Mouse (Mus musculus) adrenal gland, postnatal 25 days (tissue): ENCODE data around the gene Ankib1. TPM values are rescaled to one million over a fixed set of nuclear protein-coding genes. Genes with fewer than 3 reads are reported as not detected.

ENCODE experiments used
- DNase-seq: peaks from one replicate; pipeline ENCODE4 v3.0.0; 2021; ENCODE audit warnings: mixed read lengths
- microRNA-seq, 2 experiments: library from miRNA; unstranded; fragments of <30 nt; microRNA quantifications; one replicate each; pipeline ENCODE4 v1.2.0; 2021
- total RNA-seq: library from RNA; stranded (reverse); gene quantifications from 2 replicates; pipeline ENCODE4 v1.2.3, GENCODE M21; 2021

Ankib1 gene
- total RNA-seq, 1 experiment from 2014 or later = 77.2 TPM

DNA sequence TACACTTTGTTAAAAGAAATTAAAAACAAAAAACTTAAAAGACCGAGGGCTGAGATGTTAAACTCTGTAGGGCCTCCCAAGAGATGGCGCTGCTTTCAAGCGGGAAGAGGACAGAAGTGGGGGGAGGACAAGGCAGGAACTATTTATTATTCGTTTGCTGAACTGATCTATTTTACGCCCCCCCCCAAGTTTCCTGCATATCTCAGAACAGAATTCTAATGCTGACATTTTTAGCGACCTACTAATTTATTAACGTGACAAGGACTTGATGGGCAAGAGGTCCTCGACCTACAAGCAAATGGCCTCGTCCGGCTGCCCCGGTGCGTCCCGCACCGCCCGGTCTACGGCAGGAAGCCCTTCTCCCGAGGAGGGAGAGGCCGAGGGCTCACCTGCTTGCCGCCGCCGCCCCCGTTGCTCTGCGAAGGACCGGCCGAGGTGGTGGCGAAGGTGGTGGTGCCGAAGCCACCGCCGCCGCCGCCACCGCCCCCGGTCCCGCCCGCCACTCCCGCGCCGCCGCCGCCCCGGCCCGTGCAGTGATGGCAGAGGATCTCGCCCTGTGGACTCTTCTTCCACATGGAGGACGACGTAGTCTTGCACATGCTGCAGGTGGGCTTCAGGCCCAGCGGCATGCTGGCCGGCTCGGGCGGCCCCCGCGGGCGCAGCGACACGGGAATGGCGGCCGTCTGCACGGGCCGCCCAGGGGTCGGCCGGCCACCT is 155.6 kb downstream of the Ankib1 start:
- DNase-seq = peak; percentile 63

DNA sequence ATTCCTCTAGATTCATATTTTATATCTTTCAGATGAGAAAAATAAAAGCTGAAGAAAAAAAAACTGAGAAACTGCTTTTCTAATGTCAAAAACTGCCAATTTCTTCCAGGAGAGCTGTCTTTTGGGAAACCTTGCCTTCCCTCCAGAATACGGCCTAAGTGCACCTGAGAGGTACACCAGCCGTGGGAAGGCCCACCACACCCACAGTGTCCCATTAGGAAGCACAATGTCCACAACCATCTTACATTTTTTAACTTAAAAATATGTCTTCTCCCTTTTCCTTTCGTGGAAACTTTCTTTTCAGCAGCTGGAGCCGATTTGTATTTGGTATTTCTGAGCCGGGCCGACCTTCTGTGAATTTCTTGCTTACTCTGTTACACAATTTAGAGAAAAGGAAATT is 156.2 kb downstream of the Ankib1 start:
- no peak for DNase-seq

DNA sequence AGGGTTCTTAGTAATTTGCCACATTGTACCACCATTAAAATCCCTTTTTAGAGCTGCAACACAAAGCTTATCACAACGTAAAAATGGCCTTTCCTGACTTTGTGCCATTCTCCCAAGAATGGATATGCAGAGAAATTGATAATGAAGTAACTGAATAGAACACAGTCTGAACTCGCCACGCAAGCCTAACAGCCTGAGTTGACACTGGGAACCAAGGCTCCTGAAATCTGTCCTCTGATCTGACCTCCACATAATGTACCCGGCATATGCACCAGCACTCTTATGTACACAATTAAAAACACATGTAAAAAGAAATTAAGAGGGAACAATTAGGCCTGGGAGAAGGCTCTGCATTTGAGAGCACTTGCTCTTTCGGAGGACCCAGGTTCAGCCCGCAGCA is 157.4 kb downstream of the Ankib1 start:
- no peak for DNase-seq

DNA sequence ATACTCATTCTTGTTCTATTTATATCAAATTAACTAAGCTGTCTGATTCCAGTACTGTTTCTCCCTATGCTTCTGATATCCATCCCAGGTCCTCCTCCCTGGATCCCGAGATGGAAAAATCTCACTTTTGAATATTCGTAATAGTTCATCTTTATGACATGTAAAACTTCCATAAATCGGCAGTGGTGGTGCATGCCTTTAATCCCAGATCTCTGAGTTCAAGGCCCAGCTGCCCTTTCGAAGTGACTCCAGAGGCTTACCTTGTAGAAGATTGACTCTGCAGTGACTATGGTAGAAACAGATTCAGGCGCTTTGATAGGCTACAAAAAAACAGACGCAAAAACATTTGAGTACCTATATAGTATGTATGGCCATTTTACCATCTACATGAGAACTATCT is 158.1 kb downstream of the Ankib1 start:
- no peak for DNase-seq

Small RNA genes lying within 50 kb of the gene (microRNA-seq; reads per million reads assigned to microRNA genes)
- gene Gm22926 = 0 reads per million in 2 experiments
- gene Gm26238 = 0 reads per million in 2 experiments

Other genes with a start within 250 kb of the Ankib1 start
- 3.9 and 4.4 TPM in 2 replicates for gene 1700109H08Rik, start 231.4 kb downstream of the Ankib1 start, total RNA-seq
- gene Pex1, start 206.9 kb downstream of the Ankib1 start, total RNA-seq = 55.4 and 68.8 TPM in 2 replicates
- 8.3 and 14.9 TPM in 2 replicates for gene Rbm48, start 206.3 kb downstream of the Ankib1 start, total RNA-seq
- not detected in 2 replicates for gene Tmbim7, start 151.7 kb downstream of the Ankib1 start, total RNA-seq
- 135 and 166 TPM in 2 replicates for gene Gatad1, start 145.7 kb downstream of the Ankib1 start, total RNA-seq
- 56.9 and 61.0 TPM in 2 replicates for gene Krit1, start 259 bp upstream of the Ankib1 start, total RNA-seq
- not detected in 2 replicates for gene Lrrd1, start 42.2 kb upstream of the Ankib1 start, total RNA-seq
- 7.0 and 9.4 TPM in 2 replicates for gene Mterf1a, start 91.0 kb upstream of the Ankib1 start, total RNA-seq
- gene Akap9, start 125.1 kb upstream of the Ankib1 start, total RNA-seq = 86.3 and 113 TPM in 2 replicates